Mouse (Mus musculus) spleen, adult 2 months (tissue): ENCODE measurements around the gene Serpinb6a.

Experiments
- CTCF ChIP-seq: fragments of 200-500 bp; IDR thresholded peaks from 2 replicates; pipeline ENCODE4 v1.5.1; 2011; ENCODE audit warnings: mild to moderate bottlenecking, inconsistent platforms; ENCODE audit not compliant: insufficient read depth, insufficient read length, insufficient replicate concordance; ENCODE audit errors: extremely low read depth
- POLR2A ChIP-seq: fragments of 200-500 bp; IDR thresholded peaks from 2 replicates; pipeline ENCODE4 v1.6.1; 2011; ENCODE audit warnings: low read depth, low read length, inconsistent platforms

DNA sequence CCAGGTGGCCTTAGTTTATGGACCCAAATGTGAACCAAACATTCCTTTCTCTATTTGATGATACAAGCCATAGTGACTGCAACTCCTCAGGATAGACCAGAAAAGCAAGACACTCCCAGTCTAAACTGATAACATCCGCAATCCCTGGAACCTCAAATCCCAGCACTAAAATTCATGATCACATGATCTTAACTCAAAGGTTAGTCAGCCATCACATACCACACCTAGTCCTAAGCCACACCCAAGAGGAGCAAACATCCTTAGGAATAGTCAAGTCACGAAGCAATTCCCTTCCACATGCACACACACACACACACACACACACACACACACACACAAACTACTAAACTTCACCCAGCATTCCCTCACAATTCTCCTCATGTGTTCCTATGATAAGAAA lies 99.3 kb downstream of the Serpinb6a start:
- no peak for TF ChIP-seq CTCF
- no peak for TF ChIP-seq POLR2A
